Mouse (Mus musculus): Measurements from ENCODE around the gene Slc9a1.
A peak's percentile ranks its signal among the peaks of the same experiment; 100 is the strongest.

DNA sequence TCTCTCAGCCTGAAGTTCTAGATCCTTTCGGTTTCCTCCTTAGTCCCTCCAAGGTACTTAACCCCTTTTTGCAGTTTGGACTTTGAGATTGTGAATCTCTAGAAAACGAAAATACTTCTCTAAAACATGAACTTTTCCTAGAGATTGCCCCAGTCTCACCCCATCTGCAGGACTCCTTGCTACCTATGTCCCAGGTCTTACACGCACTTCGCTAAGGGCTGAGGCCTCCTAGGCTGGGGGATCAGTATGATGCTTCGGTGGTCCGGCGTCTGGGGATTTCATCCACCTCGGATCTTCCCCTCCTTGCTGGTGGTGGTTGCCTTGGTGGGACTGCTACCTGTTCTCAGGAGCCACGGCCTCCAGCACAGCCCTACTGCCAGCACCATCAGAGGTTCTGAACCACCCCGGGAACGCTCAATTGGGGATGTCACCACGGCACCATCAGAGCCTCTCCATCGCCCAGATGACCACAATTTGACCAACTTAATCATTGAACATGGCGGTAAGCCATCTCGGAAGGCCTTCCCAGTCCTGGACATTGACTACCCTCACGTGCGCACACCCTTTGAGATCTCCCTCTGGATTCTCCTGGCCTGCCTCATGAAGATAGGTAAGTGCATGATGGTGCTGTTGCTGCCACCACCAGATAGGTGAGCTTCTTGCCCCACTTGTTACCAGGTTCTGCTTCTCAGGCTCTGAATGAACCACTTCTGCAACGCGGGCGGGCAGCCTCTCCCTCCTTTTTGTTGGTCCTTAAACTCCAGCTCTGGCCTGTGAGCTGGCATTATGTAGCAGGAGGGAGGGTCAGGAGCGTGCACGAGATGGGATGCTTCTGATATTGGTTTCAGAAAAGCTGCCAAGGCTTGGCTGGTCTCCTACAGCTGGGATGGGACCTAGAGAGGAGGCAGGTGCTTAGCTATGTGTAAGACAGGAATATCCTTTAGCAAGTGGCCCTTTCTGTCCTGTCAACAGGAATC is 1.1 kb downstream of the Slc9a1 start:
- TF ChIP-seq CTCF (IDR thresholded peaks at IDR 0.05 in 2 of 3, conservative IDR thresholded peaks at IDR 0.05 in 1 of 3; ENCODE audit: control insufficient read depth in 1 of 3, insufficient read depth in 1 of 3, low read depth in 2 of 3, low read length in 3 of 3, poor library complexity in 1 of 3, severe bottlenecking in 1 of 3) = no peak
- TF ChIP-seq JUND (IDR thresholded peaks at IDR 0.05; ENCODE audit: low read depth, low read length) = no peak
- no peak for TF ChIP-seq POLR2A (IDR thresholded peaks at IDR 0.05; ENCODE audit: control insufficient read depth in 1 of 2, insufficient read depth in 1 of 2, low read depth in 1 of 2, low read length in 2 of 2, poor library complexity in 1 of 2)
- TF ChIP-seq TCF12 (IDR thresholded peaks at IDR 0.05; ENCODE audit: low read depth, low read length) = 0 out of 2 replicates have a peak, but pooled peaks have one; percentile 10
- 0 out of 2 replicates have a peak, but pooled peaks have one; percentile 25 for TF ChIP-seq MAX (IDR thresholded peaks at IDR 0.05; ENCODE audit: low read length)
- no peak for TF ChIP-seq E2F4 (IDR thresholded peaks at IDR 0.05; ENCODE audit: borderline replicate concordance, low read depth, low read length)
- TF ChIP-seq ZKSCAN1 (IDR thresholded peaks at IDR 0.05; ENCODE audit: low read depth, low read length) = no peak
- no peak for TF ChIP-seq EP300 (IDR thresholded peaks at IDR 0.05; ENCODE audit: low read depth in 1 of 2, low read length in 2 of 2)
- no peak for TF ChIP-seq ZC3H11A (IDR thresholded peaks at IDR 0.05; ENCODE audit: low read depth, low read length)
- no peak for TF ChIP-seq HCFC1 (IDR thresholded peaks at IDR 0.05; ENCODE audit: low read depth, low read length)
- peak; percentile 48 for TF ChIP-seq TAL1 (IDR thresholded peaks at IDR 0.05; ENCODE audit: low read length)
